In genomic region chr6:54680891-54681745, GRCm38 (mm10) we compare ENCODE assay signal across 8 mouse cellular contexts. TPM values are rescaled to one million over a fixed set of nuclear protein-coding genes. Genes with fewer than 3 reads are reported as not detected.
DNase-seq lines count a peak whose midpoint lies in the region; ATAC-seq and TF ChIP-seq lines count a peak whose summit lies in the region.

Gene Mturn, plus strand, starts transcription at chr6:54681624.

- peak within 1 kb of the TSS; percentile 79 for H3K9ac ChIP-seq in embryonic facial prominence, embryonic 13.5 days
- peak within 1 kb of the TSS; percentile 83 for H3K9ac ChIP-seq in heart, adult 2 months (ENCODE audit: low read depth, low read length)
- peak within 1 kb of the TSS; percentile 72 for H3K9ac ChIP-seq in limb, embryonic 14.5 days (ENCODE audit: low read depth, low read length, severe bottlenecking)
- H3K9ac ChIP-seq in midbrain, postnatal 0 days (replicated peaks; ENCODE audit: low read length, poor library complexity, severe bottlenecking) = peak within 1 kb of the TSS; percentile 72

- H3K4me1 ChIP-seq in embryonic facial prominence, embryonic 13.5 days = peaks cover 9% of the 10 kb centered on the region
- peaks cover 3% of the 10 kb centered on the region for H3K4me1 ChIP-seq in heart, adult 2 months (ENCODE audit: control insufficient read depth, insufficient read depth, low read length)
- H3K4me1 ChIP-seq in limb, embryonic 14.5 days (ENCODE audit: control insufficient read depth, insufficient read depth, low read length) = peaks cover 8% of the 10 kb centered on the region; the same call in 1 of the 2 replicates
- H3K4me1 ChIP-seq in midbrain, postnatal 0 days (ENCODE audit: insufficient read depth, low read length) = no peaks in the 10 kb centered on the region

- H3K79me2 ChIP-seq in heart, adult 2 months (replicated peaks; ENCODE audit: control insufficient read depth, insufficient read depth, low read length) = no peaks in the 10 kb centered on the region

- no peaks in the 10 kb centered on the region for H3K36me3 ChIP-seq in embryonic facial prominence, embryonic 13.5 days
- H3K36me3 ChIP-seq in heart, adult 2 months (ENCODE audit: control insufficient read depth, insufficient read depth, low read length) = no peaks in the 10 kb centered on the region
- H3K36me3 ChIP-seq in limb, embryonic 14.5 days (ENCODE audit: control insufficient read depth, insufficient read depth, low read length) = no peaks in the 10 kb centered on the region
- no peaks in the 10 kb centered on the region for H3K36me3 ChIP-seq in midbrain, postnatal 0 days (ENCODE audit: insufficient read depth, low read length)

- DNase-seq in 3134 (ENCODE audit: extremely low read depth, insufficient read length, low spot score) = peak; percentile 88
- peak; percentile 99 to 100 for DNase-seq in adrenal gland, postnatal 36 days
- peak; percentile 99 to 100 for DNase-seq in heart, adult 2 months
- DNase-seq in kidney, adult 9 months = peak; percentile 98
- peak; percentile 94 for DNase-seq in limb, embryonic 14.5 days (ENCODE audit: low spot score)
- peak; percentile 94 for DNase-seq in midbrain, postnatal 0 days (ENCODE audit: low spot score)
- DNase-seq in spleen, postnatal 14 days (ENCODE audit: low spot score in 2 of 2) = peak; percentile 98 to 100

- TF ChIP-seq EP300 in heart, adult 2 months (IDR thresholded peaks at IDR 0.05; ENCODE audit: insufficient read depth, low read depth, low read length) = no peak; the same call in 1 of the 2 replicates

- no peak for TF ChIP-seq CTCF in heart, adult 2 months (IDR thresholded peaks at IDR 0.05)
- TF ChIP-seq CTCF in midbrain, postnatal 0 days (IDR thresholded peaks at IDR 0.05) = no peak

- intact Hi-C loops in heart, adult 2 months (cut with DNase I) = loop anchor here (2.0 kb wide), 2 partner anchors 24 to 88 kb away; no protein-coding TSS in a partner anchor

- TF ChIP-seq POLR2A in heart, adult 2 months (IDR thresholded peaks at IDR 0.05; ENCODE audit: insufficient read depth, low read depth, low read length) = no peak; the same call in 1 of the 2 replicates
- TF ChIP-seq POLR2A in limb, embryonic 14.5 days (IDR thresholded peaks at IDR 0.05; ENCODE audit: borderline replicate concordance, extremely low read depth, insufficient read depth, insufficient read length) = no peak

- H3K4me2 ChIP-seq in embryonic facial prominence, embryonic 13.5 days = peak within 1 kb of the TSS; percentile 99
- peak within 1 kb of the TSS; percentile 99 for H3K4me2 ChIP-seq in limb, embryonic 14.5 days (replicated peaks; ENCODE audit: low read depth, low read length, severe bottlenecking)
- H3K4me2 ChIP-seq in midbrain, postnatal 0 days (ENCODE audit: low read depth, low read length, poor library complexity, severe bottlenecking) = peak within 1 kb of the TSS; percentile 78

- peak within 1 kb of the TSS; percentile 60; the same call in 1 of the 2 replicates for H3K27ac ChIP-seq in embryonic facial prominence, embryonic 13.5 days
- peak within 1 kb of the TSS; percentile 88 for H3K27ac ChIP-seq in heart, adult 2 months
- H3K27ac ChIP-seq in limb, embryonic 14.5 days (replicated peaks; ENCODE audit: low read depth, low read length) = no peak within 1 kb of the TSS; the same call in 1 of the 2 replicates
- H3K27ac ChIP-seq in midbrain, postnatal 0 days (ENCODE audit: low read depth, low read length) = peak within 1 kb of the TSS; percentile 78

- 5% methylated on average over 44 of the region's 48 CpGs for WGBS in embryonic facial prominence, embryonic 13.5 days
- 3% methylated on average over 48 of the region's 48 CpGs for WGBS in heart, adult 2 months
- 8% methylated on average over 30 of the region's 48 CpGs for WGBS in limb, embryonic 14.5 days
- WGBS in midbrain, postnatal 0 days = 3% methylated on average over 43 of the region's 48 CpGs

- H3K4me3 ChIP-seq in embryonic facial prominence, embryonic 13.5 days = peak within 1 kb of the TSS; percentile 80
- H3K4me3 ChIP-seq in heart, adult 2 months = peak within 1 kb of the TSS; percentile 93
- peak within 1 kb of the TSS; percentile 83 for H3K4me3 ChIP-seq in limb, embryonic 14.5 days (replicated peaks; ENCODE audit: low read length)
- H3K4me3 ChIP-seq in midbrain, postnatal 0 days (ENCODE audit: low read depth, low read length) = peak within 1 kb of the TSS; percentile 89

- H3K9me3 ChIP-seq in embryonic facial prominence, embryonic 13.5 days = no peaks in the 10 kb centered on the region
- no peaks in the 10 kb centered on the region for H3K9me3 ChIP-seq in limb, embryonic 14.5 days (ENCODE audit: control insufficient read depth, low read length)
- no peaks in the 10 kb centered on the region for H3K9me3 ChIP-seq in midbrain, postnatal 0 days (ENCODE audit: low read length)

- peaks cover 34% of the 10 kb centered on the region for H3K27me3 ChIP-seq in embryonic facial prominence, embryonic 13.5 days
- no peaks in the 10 kb centered on the region for H3K27me3 ChIP-seq in heart, adult 2 months (ENCODE audit: control insufficient read depth, insufficient read depth, low read length)
- no peaks in the 10 kb centered on the region; the same call in 1 of the 2 replicates for H3K27me3 ChIP-seq in limb, embryonic 14.5 days (ENCODE audit: control insufficient read depth, insufficient read depth, low read length)
- no peaks in the 10 kb centered on the region for H3K27me3 ChIP-seq in midbrain, postnatal 0 days (ENCODE audit: insufficient read depth, low read length)

- ATAC-seq in embryonic facial prominence, embryonic 13.5 days (ENCODE audit: insufficient number of reproducible peaks, insufficient read depth, low FRiP score, low TSS enrichment, low read depth) = peak; percentile 98
- peak; percentile 97 for ATAC-seq in limb, embryonic 14.5 days (ENCODE audit: low FRiP score, low read depth)
- ATAC-seq in midbrain, postnatal 0 days (ENCODE audit: low FRiP score) = peak; percentile 94

RNA-seq across cellular contexts. Expression of gene Mturn, which starts in this region (rescaled TPM):
- 10 to 100 TPM; 12.3 to 19.2 TPM for total RNA-seq in adrenal gland, postnatal 36 days (2021)
- polyA plus RNA-seq in embryonic facial prominence, embryonic 13.5 days (2015; fragmentation: Nextera tagmentation; extraction: Ambion mirVana) = 9.9 and 11.9 TPM in 2 replicates
- total RNA-seq in heart, adult 2 months (2021) = 10 to 100 TPM; 11.0 to 16.3 TPM
- 5.4 and 8.8 TPM in 2 replicates for polyA plus RNA-seq in heart, adult 2 months (2012; rRNA removed)
- polyA plus RNA-seq in limb, embryonic 14.5 days (2012; rRNA removed) = 8.4 and 9.3 TPM in 2 replicates
- 13.0 and 15.5 TPM in 2 replicates for polyA plus RNA-seq in limb, embryonic 14.5 days (2014; fragmentation: Nextera tagmentation; extraction: Ambion mirVana)
- total RNA-seq in midbrain, postnatal 0 days (2014; rRNA removed) = 163 and 213 TPM in 2 replicates
- 92.8 and 93.2 TPM in 2 replicates for polyA plus RNA-seq in midbrain, postnatal 0 days (2015; fragmentation: Nextera tagmentation; extraction: Ambion mirVana)
